Mouse (Mus musculus): Measurements from ENCODE around the gene Olfr215.

- no peak for TF ChIP-seq CTCF (IDR thresholded peaks at IDR 0.05; ENCODE audit: borderline replicate concordance, extremely low read depth, insufficient read depth, insufficient read length)
- TF ChIP-seq POLR2A (IDR thresholded peaks at IDR 0.05; ENCODE audit: borderline replicate concordance, extremely low read depth, insufficient read depth, insufficient read length, poor library complexity, severe bottlenecking): no peak
Measured at GRCm38 (mm10) chr6:116621318-116622023, 37.5 kb upstream of the Olfr215 start.

Data from brain, embryonic 14.5 days (tissue).